Mouse (Mus musculus) cerebellum, adult 2 months (tissue): ENCODE data around the gene Abcc5.

Source experiments
- CTCF ChIP-seq: fragments of 200-500 bp; IDR thresholded peaks from 2 replicates; pipeline ENCODE4 v1.5.1; 2011; ENCODE audit warnings: low read depth, mild to moderate bottlenecking, control low read depth, low read length, moderate library complexity, borderline replicate concordance; ENCODE audit not compliant: insufficient read depth
- POLR2A ChIP-seq: fragments of 200-500 bp; IDR thresholded peaks from 2 replicates; pipeline ENCODE4 v1.6.1; 2011; ENCODE audit warnings: low read length, control low read depth, borderline replicate concordance; ENCODE audit not compliant: insufficient read depth

- no peak for TF ChIP-seq CTCF
- TF ChIP-seq POLR2A = no peak
These were observed 25.6 kb upstream of the Abcc5 start for GRCm38 (mm10) chr16:20451774-20452173.
